18 mouse cellular contexts compared by ENCODE assay signal in the genomic region with DNA sequence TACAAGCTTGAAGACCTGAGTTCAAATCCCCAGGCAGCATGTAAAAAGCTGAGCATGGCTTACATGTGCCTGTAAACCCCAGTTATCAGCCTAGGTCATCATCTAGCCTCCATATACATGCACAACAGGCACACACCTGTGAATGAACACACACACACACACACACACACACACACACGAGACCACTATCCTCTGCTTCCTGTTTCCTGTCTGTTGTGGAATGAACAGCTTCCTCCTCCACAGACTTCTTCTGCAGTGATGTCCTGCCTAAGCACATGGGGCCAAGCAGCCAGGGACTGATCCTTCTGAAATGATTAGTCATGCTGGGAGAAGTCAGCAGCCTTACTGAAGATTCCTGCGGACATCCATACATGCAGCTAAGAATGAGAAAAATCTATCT.
"Had no signal": no experiment of that assay in that cellular context is flagged by ENCODE, and none has a peak within 500 bp of the region (broad histone marks: within the 10 kb centered on the region; RNA-seq: fewer than 3 reads in every experiment).

No protein-coding gene starts in this region.

- H3K36me3 ChIP-seq: heart, embryonic 12.5 days; hindbrain, embryonic 10.5 days; hindbrain, embryonic 12.5 days; intestine, embryonic 15.5 days; limb, embryonic 10.5 days; limb, embryonic 12.5 days had no signal

- DNase-seq: gastrocnemius, adult 2 months; gastrocnemius, postnatal 25 days; heart, adult 11 months; heart, adult 2 months; kidney, adult 18-20 months; liver had no signal

- H3K4me1 ChIP-seq: heart, embryonic 12.5 days; hindbrain, embryonic 10.5 days; hindbrain, embryonic 12.5 days; intestine, embryonic 15.5 days; limb, embryonic 10.5 days; limb, embryonic 12.5 days had no signal

- H3K27ac ChIP-seq: gastrocnemius, adult 2 months; heart, adult 2 months; hindbrain, embryonic 10.5 days; hindbrain, embryonic 12.5 days; hindbrain, embryonic 14.5 days; intestine, embryonic 15.5 days; layer of hippocampus, adult 2 months; left cerebral cortex, adult 2 months; limb, embryonic 10.5 days; limb, embryonic 12.5 days had no signal

- H3K4me2 ChIP-seq: heart, embryonic 12.5 days; hindbrain, embryonic 12.5 days; hindbrain, embryonic 14.5 days; intestine, embryonic 15.5 days; limb, embryonic 12.5 days had no signal

- H3K9me3 ChIP-seq: heart, embryonic 12.5 days; hindbrain, embryonic 10.5 days; hindbrain, embryonic 12.5 days; intestine, embryonic 15.5 days; limb, embryonic 10.5 days; limb, embryonic 12.5 days had no signal

- ATAC-seq: hindbrain, embryonic 16.5 days; inflammation-experienced regulatory T-cells, adult 6 months; intestine, embryonic 15.5 days; intestine, postnatal 0 days had no signal

- H3K27me3 ChIP-seq: hindbrain, embryonic 12.5 days; intestine, embryonic 15.5 days; limb, embryonic 12.5 days had no signal

- H3K4me3 ChIP-seq: gastrocnemius, adult 2 months; heart, adult 2 months; heart, embryonic 12.5 days; hindbrain, embryonic 10.5 days; hindbrain, embryonic 12.5 days; intestine, embryonic 15.5 days; layer of hippocampus, adult 2 months; left cerebral cortex, adult 2 months; limb, embryonic 10.5 days; limb, embryonic 12.5 days had no signal

- H3K9ac ChIP-seq: heart, embryonic 12.5 days; hindbrain, embryonic 12.5 days; hindbrain, embryonic 14.5 days; intestine, embryonic 15.5 days; limb, embryonic 12.5 days had no signal
